Mouse (Mus musculus): ENCODE data around the gene Washc3. TPM values are rescaled to one million over a fixed set of nuclear protein-coding genes. Genes with fewer than 3 reads are reported as not detected.

Washc3 gene
- polyA plus RNA-seq, 1 experiment from 2014 or later: 39.0 TPM

DNA sequence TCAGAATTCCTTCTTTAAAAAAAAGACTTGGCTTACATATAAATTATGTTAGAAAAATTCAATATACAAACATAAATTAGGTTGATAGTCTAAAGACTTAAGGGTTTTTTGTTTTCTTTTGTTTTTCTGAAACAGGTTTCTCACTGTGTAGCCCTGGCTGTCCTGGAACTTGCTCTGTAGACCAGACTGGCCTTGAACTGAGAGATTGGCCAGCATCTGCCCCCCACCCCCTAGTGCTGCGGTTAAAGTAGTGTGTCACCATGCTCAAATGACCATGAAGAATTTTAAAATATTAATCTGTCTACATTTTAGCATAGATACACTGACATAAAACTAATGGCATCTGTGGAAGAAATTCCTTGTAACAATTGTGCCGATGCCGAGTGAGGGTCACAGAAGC lies 17.3 kb downstream of the Washc3 start:
- Histone ChIP-seq H3K4me1 (no peaks in the 10 kb centered on the region), H3K27me3 (replicated peaks) (no peaks in the 10 kb centered on the region), H3K9ac (no peak overlapping the region), H3K4me3 (no peak overlapping the region), H3K36me3 (replicated peaks) (no peaks in the 10 kb centered on the region; the same call in 1 of the 2 replicates), H3K9me3 (no peaks in the 10 kb centered on the region), H3K4me2 (no peak overlapping the region), H3K27ac (no peak overlapping the region)
- WGBS: 95% methylated on average over 3 of the region's 3 CpGs
- ATAC-seq (replicated peaks): no peak

GRCm38 (mm10) chr10:88221718-88222117 lies 20.8 kb downstream of the Washc3 start:
- Histone ChIP-seq H3K4me3 (no peak overlapping the region), H3K27me3 (replicated peaks) (no peaks in the 10 kb centered on the region), H3K4me1 (no peaks in the 10 kb centered on the region), H3K9ac (no peak overlapping the region), H3K4me2 (no peak overlapping the region), H3K27ac (no peak overlapping the region), H3K36me3 (replicated peaks) (no peaks in the 10 kb centered on the region; the same call in 1 of the 2 replicates), H3K9me3 (no peaks in the 10 kb centered on the region)
- ATAC-seq (replicated peaks): no peak
- 91% methylated on average over 5 of the region's 5 CpGs for WGBS

GRCm38 (mm10) chr10:88225421-88225820 lies 24.5 kb downstream of the Washc3 start:
- Histone ChIP-seq H3K9ac (no peak overlapping the region), H3K4me2 (no peak overlapping the region), H3K4me3 (no peak overlapping the region), H3K27me3 (replicated peaks) (no peaks in the 10 kb centered on the region), H3K36me3 (replicated peaks) (peaks cover 2% of the 10 kb centered on the region; the same call in 1 of the 2 replicates), H3K27ac (no peak overlapping the region), H3K9me3 (no peaks in the 10 kb centered on the region), H3K4me1 (no peaks in the 10 kb centered on the region)
- 93% methylated on average over 5 of the region's 5 CpGs for WGBS
- no peak for ATAC-seq (replicated peaks)

DNA sequence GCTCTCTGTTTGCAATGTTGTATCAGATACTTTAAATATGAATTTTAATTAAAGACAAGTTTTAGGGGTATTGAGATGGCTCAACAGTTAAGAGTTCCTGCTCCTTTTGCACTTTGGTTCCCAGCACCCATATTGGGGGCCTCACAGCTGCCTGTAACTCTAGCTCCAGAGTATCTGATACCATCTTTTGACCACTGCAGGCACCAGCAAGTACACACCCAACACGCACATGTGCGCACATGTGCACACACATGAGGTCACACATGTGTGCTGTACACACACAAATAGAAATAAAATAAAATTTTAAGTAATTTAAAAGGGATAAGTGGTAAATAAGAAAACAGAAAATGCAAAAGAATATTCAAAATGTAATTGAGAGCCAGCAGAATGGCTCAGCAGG lies 27.1 kb downstream of the Washc3 start:
- Histone ChIP-seq H3K4me2 (no peak overlapping the region), H3K9ac (no peak overlapping the region), H3K4me3 (no peak overlapping the region), H3K27me3 (replicated peaks) (no peaks in the 10 kb centered on the region), H3K9me3 (no peaks in the 10 kb centered on the region), H3K4me1 (no peaks in the 10 kb centered on the region), H3K27ac (no peak overlapping the region), H3K36me3 (replicated peaks) (peaks cover 2% of the 10 kb centered on the region; the same call in 1 of the 2 replicates)
- 96% methylated on average over 2 of the region's 2 CpGs for WGBS
- no peak for ATAC-seq (replicated peaks)

DNA sequence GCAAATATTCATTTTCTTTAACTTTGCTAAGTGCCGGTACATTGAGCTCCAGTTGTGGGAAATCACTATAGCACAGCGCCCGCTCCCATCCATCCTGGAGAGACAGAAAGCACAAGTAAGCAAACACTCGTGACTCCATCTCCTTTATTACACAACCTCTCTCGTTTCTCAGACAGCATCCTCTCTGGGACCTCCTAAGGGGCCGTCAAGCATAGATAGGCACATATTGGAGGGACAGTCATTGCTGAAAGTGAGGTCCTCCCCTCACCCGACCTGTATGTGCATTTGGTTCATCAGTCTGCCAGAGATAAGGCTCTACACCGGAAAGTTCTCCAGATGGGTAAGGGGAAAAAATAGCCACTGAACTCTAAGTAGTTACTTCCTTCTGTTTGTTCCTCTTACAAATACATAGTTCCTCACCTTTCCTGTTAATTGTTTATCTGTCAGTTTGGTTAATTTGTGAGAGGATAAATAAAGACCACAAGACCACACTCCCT lies 27.7 kb downstream of the Washc3 start:
- H3K4me3 ChIP-seq: no peak overlapping the region
- H3K27me3 ChIP-seq (replicated peaks): no peaks in the 10 kb centered on the region
- H3K36me3 ChIP-seq (replicated peaks): peaks cover 2% of the 10 kb centered on the region; the same call in 1 of the 2 replicates
- WGBS: 89% methylated on average over 8 of the region's 8 CpGs
- no peak overlapping the region for H3K27ac ChIP-seq
- H3K4me1 ChIP-seq: no peaks in the 10 kb centered on the region
- no peak overlapping the region for H3K9ac ChIP-seq
- no peaks in the 10 kb centered on the region for H3K9me3 ChIP-seq
- no peak for ATAC-seq (replicated peaks)
- no peak overlapping the region for H3K4me2 ChIP-seq

DNA sequence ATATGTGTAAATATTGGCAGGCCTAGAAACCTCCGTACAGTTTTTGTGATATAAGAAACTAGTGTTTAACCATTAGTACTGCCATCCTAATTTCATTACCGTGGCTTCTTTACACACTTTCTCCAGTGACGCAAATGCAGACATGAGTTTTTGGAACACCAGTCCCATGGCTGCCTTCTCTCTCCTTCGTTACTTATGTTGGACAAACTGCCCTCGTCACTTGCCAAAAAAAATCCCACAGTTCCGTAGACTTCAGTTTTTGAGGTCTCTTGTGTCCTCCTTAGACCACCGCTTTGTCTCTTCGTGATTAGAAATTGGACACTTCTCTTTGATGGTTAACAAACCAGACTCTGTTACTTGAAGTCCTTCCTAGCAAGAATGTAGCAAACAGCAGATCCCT lies 30.8 kb downstream of the Washc3 start:
- Histone ChIP-seq H3K4me1 (no peaks in the 10 kb centered on the region), H3K9ac (no peak overlapping the region), H3K4me2 (no peak overlapping the region), H3K27ac (no peak overlapping the region), H3K9me3 (no peaks in the 10 kb centered on the region), H3K36me3 (replicated peaks) (0 out of 2 replicates have a peak, but pooled peaks cover 2% of the 10 kb centered on the region), H3K4me3 (no peak overlapping the region), H3K27me3 (replicated peaks) (no peaks in the 10 kb centered on the region)
- no peak for ATAC-seq (replicated peaks)
- 81% methylated on average over 8 of the region's 8 CpGs for WGBS

DNA sequence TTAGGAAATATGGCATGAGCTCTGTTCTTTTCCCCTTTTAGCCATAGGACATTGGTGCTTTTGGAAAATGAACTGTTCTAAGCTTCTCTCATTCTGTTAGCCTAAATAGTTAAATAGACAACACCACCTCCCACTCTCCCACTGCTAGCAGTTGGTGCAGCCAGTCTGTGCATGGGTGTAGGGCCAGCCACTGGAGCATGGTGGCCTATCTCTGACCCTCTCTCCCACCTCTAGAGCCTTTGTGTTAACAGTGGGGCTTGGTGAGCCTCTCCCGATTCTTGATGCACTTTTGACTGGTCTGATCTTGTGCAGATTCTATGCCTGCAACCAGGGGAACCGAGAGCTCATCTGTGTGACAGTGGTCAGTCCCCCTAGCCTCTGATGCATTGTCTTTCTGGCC lies 31.9 kb downstream of the Washc3 start:
- Histone ChIP-seq H3K4me1 (no peaks in the 10 kb centered on the region), H3K4me3 (no peak overlapping the region), H3K9me3 (no peaks in the 10 kb centered on the region), H3K27me3 (replicated peaks) (no peaks in the 10 kb centered on the region), H3K36me3 (replicated peaks) (0 out of 2 replicates have a peak, but pooled peaks cover 2% of the 10 kb centered on the region), H3K27ac (no peak overlapping the region), H3K9ac (no peak overlapping the region), H3K4me2 (no peak overlapping the region)
- 63% methylated on average over 2 of the region's 2 CpGs for WGBS
- ATAC-seq (replicated peaks): no peak

- Histone ChIP-seq H3K27ac (no peak overlapping the region), H3K4me3 (no peak overlapping the region), H3K9ac (no peak overlapping the region), H3K27me3 (replicated peaks) (no peaks in the 10 kb centered on the region), H3K36me3 (replicated peaks) (peaks cover 4% of the 10 kb centered on the region; the same call in 1 of the 2 replicates), H3K4me2 (no peak overlapping the region), H3K9me3 (no peaks in the 10 kb centered on the region), H3K4me1 (no peaks in the 10 kb centered on the region)
- WGBS: 92% methylated on average over 13 of the region's 13 CpGs
- ATAC-seq (replicated peaks): no peak
Measured at GRCm38 (mm10) chr10:88244681-88245080, 43.8 kb downstream of the Washc3 start.

- Histone ChIP-seq H3K27me3 (replicated peaks) (no peaks in the 10 kb centered on the region), H3K4me2 (no peak overlapping the region), H3K27ac (no peak overlapping the region), H3K9ac (no peak overlapping the region), H3K36me3 (replicated peaks) (no peaks in the 10 kb centered on the region), H3K9me3 (no peaks in the 10 kb centered on the region), H3K4me3 (no peak overlapping the region), H3K4me1 (no peaks in the 10 kb centered on the region)
- ATAC-seq (replicated peaks): no peak
- 76% methylated on average over 3 of the region's 3 CpGs for WGBS
Measured at GRCm38 (mm10) chr10:88250300-88250699, 49.4 kb downstream of the Washc3 start.

- Histone ChIP-seq H3K9ac (no peak overlapping the region), H3K27ac (no peak overlapping the region), H3K9me3 (no peaks in the 10 kb centered on the region), H3K36me3 (replicated peaks) (no peaks in the 10 kb centered on the region), H3K4me3 (no peak overlapping the region), H3K27me3 (replicated peaks) (no peaks in the 10 kb centered on the region), H3K4me1 (no peaks in the 10 kb centered on the region), H3K4me2 (no peak overlapping the region)
- ATAC-seq (replicated peaks): no peak
- 67% methylated on average over 9 of the region's 9 CpGs for WGBS
Measured at GRCm38 (mm10) chr10:88252121-88252862, 51.4 kb downstream of the Washc3 start.

- ATAC-seq (replicated peaks): no peak
- Histone ChIP-seq H3K36me3 (replicated peaks) (no peaks in the 10 kb centered on the region), H3K27ac (no peak overlapping the region), H3K9me3 (no peaks in the 10 kb centered on the region), H3K9ac (no peak overlapping the region), H3K4me1 (no peaks in the 10 kb centered on the region), H3K27me3 (replicated peaks) (no peaks in the 10 kb centered on the region), H3K4me3 (no peak overlapping the region), H3K4me2 (no peak overlapping the region)
- WGBS: 96% methylated on average over 2 of the region's 2 CpGs
Measured at GRCm38 (mm10) chr10:88255556-88255955, 54.7 kb downstream of the Washc3 start.

- ATAC-seq (replicated peaks): no peak
- Histone ChIP-seq H3K9ac (no peak overlapping the region), H3K4me1 (no peaks in the 10 kb centered on the region), H3K27me3 (replicated peaks) (no peaks in the 10 kb centered on the region), H3K4me3 (no peak overlapping the region), H3K27ac (no peak overlapping the region), H3K4me2 (no peak overlapping the region), H3K36me3 (replicated peaks) (no peaks in the 10 kb centered on the region), H3K9me3 (no peaks in the 10 kb centered on the region)
- WGBS: 90% methylated on average over 12 of the region's 12 CpGs
Measured at GRCm38 (mm10) chr10:88260309-88260708, 59.4 kb downstream of the Washc3 start.

- H3K9me3 ChIP-seq: no peaks in the 10 kb centered on the region
- 50% methylated on average over 3 of the region's 3 CpGs for WGBS
- no peak overlapping the region for H3K4me2 ChIP-seq
- H3K27ac ChIP-seq: no peak overlapping the region
- H3K27me3 ChIP-seq (replicated peaks): no peaks in the 10 kb centered on the region
- H3K4me3 ChIP-seq: no peak overlapping the region
- H3K4me1 ChIP-seq: no peaks in the 10 kb centered on the region
- no peak for ATAC-seq (replicated peaks)
- H3K9ac ChIP-seq: no peak overlapping the region
- no peaks in the 10 kb centered on the region for H3K36me3 ChIP-seq (replicated peaks)
Measured at GRCm38 (mm10) chr10:88261186-88261585, 60.3 kb downstream of the Washc3 start.

All from midbrain, embryonic 15.5 days (tissue).